Mouse (Mus musculus): ENCODE data around the gene Prnp. TPM values are rescaled to one million over a fixed set of nuclear protein-coding genes. Genes with fewer than 3 reads are reported as not detected.
A peak's percentile ranks its signal among the peaks of the same experiment; 100 is the strongest.

The Prnp gene
- total and polyA plus RNA-seq, 2 experiments from 2014 or later: 90.6 to 139 TPM

DNA sequence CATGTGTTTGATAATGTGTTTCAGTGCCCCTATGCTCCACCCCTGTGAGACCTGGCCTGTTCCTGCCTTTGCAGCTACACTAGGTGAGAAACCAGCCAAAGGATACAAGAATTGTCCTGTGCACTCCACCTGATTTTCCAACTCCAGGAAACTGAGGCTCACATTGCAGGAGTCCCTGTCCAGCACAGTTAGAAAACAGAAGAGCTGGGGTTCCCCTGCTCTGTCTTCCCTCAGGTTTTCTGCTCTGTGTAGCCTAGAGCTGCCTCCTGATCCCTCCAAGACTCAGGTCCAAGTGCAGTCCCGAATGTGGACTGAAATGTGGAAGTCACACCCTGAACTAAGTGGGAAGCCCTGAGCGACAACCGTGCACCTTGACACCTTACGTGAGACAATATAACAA, 44.0 kb downstream of the Prnp start:
- peak overlapping the region; percentile 27 for H3K4me3 ChIP-seq (ENCODE audit: low read depth, low read length)
- no peaks in the 10 kb centered on the region for H3K9me3 ChIP-seq (replicated peaks; ENCODE audit: control insufficient read depth, low read length)
- DNase-seq (ENCODE audit: low spot score): no peak
- TF ChIP-seq EP300 (IDR thresholded peaks at IDR 0.05; ENCODE audit: low read depth): no peak
- TF ChIP-seq CTCF (IDR thresholded peaks at IDR 0.05; ENCODE audit: low read depth): no peak
- no peak for ATAC-seq (ENCODE audit: insufficient read depth, low read depth)
- 89% methylated on average over 4 of the region's 4 CpGs for WGBS
- H3K27ac ChIP-seq (ENCODE audit: low read depth): no peak overlapping the region
- peaks cover 32% of the 10 kb centered on the region for H3K4me1 ChIP-seq (ENCODE audit: control insufficient read depth, insufficient read depth)
- H3K9ac ChIP-seq (replicated peaks; ENCODE audit: low read depth, low read length): no peak overlapping the region
- H3K36me3 ChIP-seq (replicated peaks; ENCODE audit: control insufficient read depth, insufficient read depth, low read length): no peaks in the 10 kb centered on the region
- H3K4me2 ChIP-seq (ENCODE audit: low read depth, low read length): peak overlapping the region; percentile 56
- no peaks in the 10 kb centered on the region for H3K27me3 ChIP-seq (ENCODE audit: control insufficient read depth, insufficient read depth, low read length)

DNA sequence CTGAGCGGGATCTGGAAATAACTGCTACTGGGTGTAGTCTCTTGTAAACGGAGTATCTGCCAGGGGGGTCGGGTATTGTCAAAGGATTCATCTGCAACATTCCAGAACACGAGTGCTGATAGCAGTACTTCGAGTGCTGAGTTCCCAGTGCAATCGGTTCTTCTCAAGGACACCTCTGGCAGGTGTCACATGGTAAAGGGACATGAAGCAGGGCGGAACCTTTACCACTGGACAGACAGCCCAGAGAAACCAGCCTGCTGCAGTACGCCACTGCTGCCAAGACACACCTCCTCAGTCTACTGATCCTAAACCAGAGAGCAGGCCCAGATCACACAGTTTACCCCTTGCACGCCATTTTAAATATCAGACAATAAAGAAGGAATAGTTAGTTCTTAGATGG, 45.1 kb downstream of the Prnp start:
- 23% methylated on average over 9 of the region's 9 CpGs for WGBS
- TF ChIP-seq EP300 (IDR thresholded peaks at IDR 0.05; ENCODE audit: low read depth) (peak; percentile 26; the same call in 1 of the 2 replicates), CTCF (IDR thresholded peaks at IDR 0.05; ENCODE audit: low read depth) (no peak)
- ATAC-seq (ENCODE audit: insufficient read depth, low read depth) (peak; percentile 88), DNase-seq (ENCODE audit: low spot score) (peak; percentile 83)
- Histone ChIP-seq H3K27me3 (ENCODE audit: control insufficient read depth, insufficient read depth, low read length) (no peaks in the 10 kb centered on the region), H3K27ac (ENCODE audit: low read depth) (peak overlapping the region; percentile 65), H3K36me3 (replicated peaks; ENCODE audit: control insufficient read depth, insufficient read depth, low read length) (no peaks in the 10 kb centered on the region), H3K4me3 (ENCODE audit: low read depth, low read length) (peak overlapping the region; percentile 36), H3K4me1 (ENCODE audit: control insufficient read depth, insufficient read depth) (peaks cover 32% of the 10 kb centered on the region), H3K9ac (replicated peaks; ENCODE audit: low read depth, low read length) (no peak overlapping the region), H3K4me2 (ENCODE audit: low read depth, low read length) (peak overlapping the region; percentile 62), H3K9me3 (replicated peaks; ENCODE audit: control insufficient read depth, low read length) (no peaks in the 10 kb centered on the region)

DNA sequence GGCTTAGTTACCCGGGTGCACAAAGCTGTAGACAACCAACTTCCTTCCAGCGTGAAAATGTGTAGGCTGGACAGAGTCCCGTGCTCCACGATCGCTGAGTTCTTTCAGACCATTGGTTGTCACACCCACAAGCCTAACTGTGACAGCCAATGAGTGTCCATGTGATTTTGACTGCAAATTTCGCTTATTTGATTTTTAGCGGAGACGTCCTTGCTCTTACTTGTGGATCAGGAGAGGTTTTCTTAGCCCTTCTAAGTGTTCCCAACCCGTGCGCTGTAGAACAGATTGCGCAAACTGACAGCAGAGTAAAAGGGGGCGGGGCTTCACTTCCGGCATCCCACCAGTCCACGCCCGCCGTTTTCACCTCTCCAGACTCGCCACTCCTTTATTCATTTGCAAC, 45.5 kb downstream of the Prnp start:
- TF ChIP-seq EP300 (IDR thresholded peaks at IDR 0.05; ENCODE audit: low read depth) (no peak), CTCF (IDR thresholded peaks at IDR 0.05; ENCODE audit: low read depth) (no peak)
- no peaks in the 10 kb centered on the region for H3K27me3 ChIP-seq (ENCODE audit: control insufficient read depth, insufficient read depth, low read length)
- DNase-seq (ENCODE audit: low spot score) (peak; percentile 59), ATAC-seq (ENCODE audit: insufficient read depth, low read depth) (peak; percentile 58)
- peak overlapping the region; percentile 36 for H3K4me3 ChIP-seq (ENCODE audit: low read depth, low read length)
- WGBS: 5% methylated on average over 17 of the region's 17 CpGs
- peak overlapping the region; percentile 62 for H3K4me2 ChIP-seq (ENCODE audit: low read depth, low read length)
- no peak overlapping the region for H3K9ac ChIP-seq (replicated peaks; ENCODE audit: low read depth, low read length)
- no peaks in the 10 kb centered on the region for H3K36me3 ChIP-seq (replicated peaks; ENCODE audit: control insufficient read depth, insufficient read depth, low read length)
- peaks cover 32% of the 10 kb centered on the region for H3K4me1 ChIP-seq (ENCODE audit: control insufficient read depth, insufficient read depth)
- H3K27ac ChIP-seq (ENCODE audit: low read depth): peak overlapping the region; percentile 65
- no peaks in the 10 kb centered on the region for H3K9me3 ChIP-seq (replicated peaks; ENCODE audit: control insufficient read depth, low read length)

DNA sequence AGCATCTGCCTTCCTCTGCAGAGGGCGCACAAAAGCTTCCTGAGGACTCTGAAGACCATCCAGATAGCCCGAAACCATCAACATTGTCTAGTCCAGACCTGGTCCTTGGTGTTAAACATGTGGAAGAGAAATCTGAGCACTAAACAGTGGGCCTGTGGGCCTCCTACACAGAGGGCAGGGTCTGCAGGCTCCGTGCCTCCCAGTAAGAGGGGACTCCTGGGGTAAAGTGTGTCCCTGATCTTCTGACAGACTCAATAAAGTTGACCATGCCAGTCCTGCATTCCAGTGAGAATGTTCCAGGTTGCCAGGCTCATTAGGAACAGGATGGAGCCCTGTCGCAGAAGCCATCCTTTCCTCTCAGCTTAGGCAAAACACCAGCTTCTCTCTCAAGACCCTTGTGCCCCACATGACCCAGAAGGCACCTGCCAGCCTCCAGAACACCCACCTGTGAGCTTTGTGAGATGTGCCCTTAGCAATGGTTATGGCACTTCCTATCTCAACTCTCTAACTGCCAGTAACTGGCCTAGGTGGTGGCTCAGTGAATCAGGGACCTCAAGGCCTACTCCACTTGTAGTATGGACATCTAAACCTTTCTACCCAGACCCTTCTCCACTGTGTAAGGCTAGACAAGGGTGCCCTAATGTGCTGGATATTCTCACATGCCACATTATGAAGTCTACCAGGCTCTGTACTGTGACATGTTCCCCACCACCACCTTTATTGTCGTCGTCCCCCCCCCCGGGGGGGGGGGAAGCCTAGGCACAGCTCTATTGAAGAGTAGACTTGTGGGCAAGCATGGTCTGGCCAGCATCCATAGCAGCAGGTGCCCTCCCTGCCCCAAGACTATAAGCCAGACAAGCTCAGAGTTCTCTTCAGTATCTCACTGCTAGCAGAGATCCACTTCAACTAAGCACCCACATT, 46.9 kb downstream of the Prnp start:
- Histone ChIP-seq H3K9me3 (replicated peaks; ENCODE audit: control insufficient read depth, low read length) (no peaks in the 10 kb centered on the region), H3K36me3 (replicated peaks; ENCODE audit: control insufficient read depth, insufficient read depth, low read length) (no peaks in the 10 kb centered on the region), H3K9ac (replicated peaks; ENCODE audit: low read depth, low read length) (no peak overlapping the region), H3K4me1 (ENCODE audit: control insufficient read depth, insufficient read depth) (peaks cover 29% of the 10 kb centered on the region), H3K27me3 (ENCODE audit: control insufficient read depth, insufficient read depth, low read length) (no peaks in the 10 kb centered on the region), H3K4me2 (ENCODE audit: low read depth, low read length) (no peak overlapping the region), H3K4me3 (ENCODE audit: low read depth, low read length) (no peak overlapping the region), H3K27ac (ENCODE audit: low read depth) (no peak overlapping the region)
- TF ChIP-seq CTCF (IDR thresholded peaks at IDR 0.05; ENCODE audit: low read depth) (no peak), EP300 (IDR thresholded peaks at IDR 0.05; ENCODE audit: low read depth) (no peak)
- DNase-seq (ENCODE audit: low spot score) (no peak), ATAC-seq (ENCODE audit: insufficient read depth, low read depth) (no peak)
- 69% methylated on average over 7 of the region's 7 CpGs for WGBS

DNA sequence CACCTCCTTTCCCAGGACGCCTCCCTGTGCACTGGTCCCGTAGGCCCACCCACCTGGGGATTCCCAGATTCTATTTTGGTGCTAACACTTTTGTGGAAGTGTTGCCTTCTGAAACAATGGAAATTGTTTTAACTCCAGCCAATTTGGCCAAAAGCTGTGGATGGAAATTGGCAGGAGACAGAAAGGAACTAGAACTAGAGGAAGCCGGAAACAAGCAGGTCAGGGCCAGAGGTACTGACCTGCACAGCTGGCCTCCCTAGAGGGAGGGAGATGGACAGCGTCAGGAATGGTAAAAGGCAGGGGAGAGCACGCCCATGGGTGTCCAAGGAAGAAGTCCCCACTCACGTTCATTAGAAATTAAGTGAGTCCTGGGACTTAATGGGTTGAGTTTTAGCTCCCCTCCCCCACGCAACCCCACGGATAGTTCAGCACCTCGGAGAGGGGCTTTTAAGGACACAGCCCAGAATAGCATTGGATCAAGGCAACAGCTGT, 48.0 kb downstream of the Prnp start:
- Histone ChIP-seq H3K4me2 (ENCODE audit: low read depth, low read length) (no peak overlapping the region), H3K9ac (replicated peaks; ENCODE audit: low read depth, low read length) (no peak overlapping the region), H3K9me3 (replicated peaks; ENCODE audit: control insufficient read depth, low read length) (no peaks in the 10 kb centered on the region), H3K4me1 (ENCODE audit: control insufficient read depth, insufficient read depth) (peaks cover 24% of the 10 kb centered on the region), H3K36me3 (replicated peaks; ENCODE audit: control insufficient read depth, insufficient read depth, low read length) (no peaks in the 10 kb centered on the region), H3K4me3 (ENCODE audit: low read depth, low read length) (no peak overlapping the region), H3K27ac (ENCODE audit: low read depth) (no peak overlapping the region), H3K27me3 (ENCODE audit: control insufficient read depth, insufficient read depth, low read length) (no peaks in the 10 kb centered on the region)
- DNase-seq (ENCODE audit: low spot score) (no peak), ATAC-seq (ENCODE audit: insufficient read depth, low read depth) (no peak; the same call in 1 of the 2 replicates)
- peak; percentile 73; the same call in 1 of the 2 replicates for TF ChIP-seq EP300 (IDR thresholded peaks at IDR 0.05; ENCODE audit: low read depth)
- no peak for TF ChIP-seq CTCF (IDR thresholded peaks at IDR 0.05; ENCODE audit: low read depth)
- WGBS: 38% methylated on average over 9 of the region's 9 CpGs
